Mouse (Mus musculus) urinary bladder, postnatal 14 days (tissue): Measurements from ENCODE around the gene Spz1.
A peak's percentile ranks its signal among the peaks of the same experiment; 100 is the strongest.

Source experiments
- DNase-seq: peaks from one replicate; pipeline ENCODE4 v3.0.0; 2021; ENCODE audit warnings: low spot score

Gene Spz1

GRCm38 (mm10) chr13:92578210-92578609, 2.2 kb upstream of the Spz1 start:
- DNase-seq: no peak

GRCm38 (mm10) chr13:92576688-92577087, 716 bp upstream of the Spz1 start:
- DNase-seq: no peak

GRCm38 (mm10) chr13:92559429-92559828, 16.5 kb downstream of the Spz1 start:
- DNase-seq: no peak

- no peak for DNase-seq
Observed at GRCm38 (mm10) chr13:92557229-92557628, 18.7 kb downstream of the Spz1 start.

GRCm38 (mm10) chr13:92556458-92557126, 19.4 kb downstream of the Spz1 start:
- DNase-seq: no peak

- DNase-seq: no peak
Observed at GRCm38 (mm10) chr13:92547093-92547492, 28.9 kb downstream of the Spz1 start.

GRCm38 (mm10) chr13:92540997-92541396, 35.0 kb downstream of the Spz1 start:
- DNase-seq: no peak

- DNase-seq: no peak
Observed at GRCm38 (mm10) chr13:92539126-92539525, 36.8 kb downstream of the Spz1 start.

- DNase-seq: no peak
Observed at GRCm38 (mm10) chr13:92533801-92534200, 42.2 kb downstream of the Spz1 start.

GRCm38 (mm10) chr13:92532216-92532615, 43.8 kb downstream of the Spz1 start:
- DNase-seq: no peak

GRCm38 (mm10) chr13:92531237-92531636, 44.7 kb downstream of the Spz1 start:
- DNase-seq: no peak

GRCm38 (mm10) chr13:92530721-92531211, 45.2 kb downstream of the Spz1 start, which contains the start of gene Zfyve16:
Zfyve16 (minus strand) TSS chr13:92530868.
- peak; percentile 97 for DNase-seq

GRCm38 (mm10) chr13:92529828-92530720, 45.9 kb downstream of the Spz1 start:
- DNase-seq: no peak
